ENCODE assay signal across 27 mouse cellular contexts in genomic region chr9:121321118-121321517, GRCm38 (mm10). TPM values are rescaled to one million over a fixed set of nuclear protein-coding genes. Genes with fewer than 3 reads are reported as not detected.
DNase-seq lines count a peak whose midpoint lies in the region; ATAC-seq lines count a peak whose summit lies in the region.
"Had no signal": no experiment of that assay in that cellular context is flagged by ENCODE, and none has a peak within 500 bp of the region (broad histone marks: within the 10 kb centered on the region; RNA-seq: fewer than 3 reads in every experiment).

No protein-coding gene starts in this region.

- H3K4me3 ChIP-seq in forebrain, embryonic 10.5 days: no peak overlapping the region
- no peak overlapping the region for H3K4me3 ChIP-seq in forebrain, embryonic 13.5 days
- no peak overlapping the region for H3K4me3 ChIP-seq in heart, embryonic 13.5 days
- no peak overlapping the region for H3K4me3 ChIP-seq in brown adipose tissue, adult 24 weeks (ENCODE audit: insufficient read depth, low read depth, low read length)
- H3K4me3 ChIP-seq: embryonic facial prominence, embryonic 13.5 days; hindbrain, embryonic 15.5 days; limb, embryonic 10.5 days; limb, embryonic 15.5 days; liver, embryonic 13.5 days; midbrain, embryonic 13.5 days; neural tube, embryonic 13.5 days had no signal

- H3K9me3 ChIP-seq in forebrain, embryonic 10.5 days: peaks cover 10% of the 10 kb centered on the region; the same call in 1 of the 2 replicates
- H3K9me3 ChIP-seq in forebrain, embryonic 13.5 days (replicated peaks): no peaks in the 10 kb centered on the region
- H3K9me3 ChIP-seq in heart, embryonic 13.5 days: no peaks in the 10 kb centered on the region
- H3K9me3 ChIP-seq: embryonic facial prominence, embryonic 13.5 days; hindbrain, embryonic 15.5 days; limb, embryonic 10.5 days; limb, embryonic 15.5 days; liver, embryonic 13.5 days; midbrain, embryonic 13.5 days; neural tube, embryonic 13.5 days had no signal

- no peaks in the 10 kb centered on the region for H3K27me3 ChIP-seq in forebrain, embryonic 10.5 days (ENCODE audit: poor library complexity, severe bottlenecking)
- no peaks in the 10 kb centered on the region for H3K27me3 ChIP-seq in forebrain, embryonic 13.5 days
- H3K27me3 ChIP-seq in heart, embryonic 13.5 days (replicated peaks): no peaks in the 10 kb centered on the region
- H3K27me3 ChIP-seq: embryonic facial prominence, embryonic 13.5 days; hindbrain, embryonic 15.5 days; limb, embryonic 15.5 days; liver, embryonic 13.5 days; midbrain, embryonic 13.5 days; neural tube, embryonic 13.5 days had no signal

- H3K9ac ChIP-seq in forebrain, embryonic 13.5 days: no peak overlapping the region
- no peak overlapping the region for H3K9ac ChIP-seq in heart, embryonic 13.5 days
- H3K9ac ChIP-seq: embryonic facial prominence, embryonic 13.5 days; forebrain, postnatal 0 days; hindbrain, embryonic 15.5 days; limb, embryonic 15.5 days; liver, embryonic 13.5 days; midbrain, embryonic 13.5 days; neural tube, embryonic 13.5 days had no signal

- peaks cover 46% of the 10 kb centered on the region for H3K4me1 ChIP-seq in forebrain, embryonic 10.5 days
- H3K4me1 ChIP-seq in forebrain, embryonic 13.5 days: peaks cover 29% of the 10 kb centered on the region
- H3K4me1 ChIP-seq in heart, embryonic 13.5 days: peaks cover 45% of the 10 kb centered on the region
- H3K4me1 ChIP-seq in brown adipose tissue, adult 24 weeks (ENCODE audit: control insufficient read depth, insufficient read depth, insufficient read length, low read length): peaks cover 23% of the 10 kb centered on the region

- H3K27ac ChIP-seq in forebrain, embryonic 10.5 days: peak overlapping the region; percentile 31; the same call in 1 of the 2 replicates
- H3K27ac ChIP-seq in forebrain, embryonic 13.5 days: no peak overlapping the region
- peak overlapping the region; percentile 58 for H3K27ac ChIP-seq in heart, embryonic 13.5 days (replicated peaks)
- H3K27ac ChIP-seq in brown adipose tissue, adult 24 weeks (replicated peaks; ENCODE audit: low read depth, low read length): 0 out of 2 replicates have a peak overlapping the region, but pooled peaks have one; percentile 10
- H3K27ac ChIP-seq: embryonic facial prominence, embryonic 13.5 days; hindbrain, embryonic 15.5 days; liver, embryonic 13.5 days had no signal

- WGBS in forebrain, embryonic 10.5 days: 92% methylated on average over 2 of the region's 2 CpGs
- WGBS in forebrain, embryonic 13.5 days: 86% methylated on average over 2 of the region's 2 CpGs
- 78% methylated on average over 2 of the region's 2 CpGs for WGBS in heart, embryonic 13.5 days

- no peak overlapping the region for H3K4me2 ChIP-seq in forebrain, embryonic 13.5 days
- no peak overlapping the region for H3K4me2 ChIP-seq in heart, embryonic 13.5 days
- H3K4me2 ChIP-seq: embryonic facial prominence, embryonic 13.5 days; hindbrain, embryonic 15.5 days; limb, embryonic 15.5 days; liver, embryonic 13.5 days; midbrain, embryonic 13.5 days; neural tube, embryonic 13.5 days had no signal

- peaks cover 37% of the 10 kb centered on the region for H3K36me3 ChIP-seq in forebrain, embryonic 10.5 days (replicated peaks)
- peaks cover 13% of the 10 kb centered on the region for H3K36me3 ChIP-seq in forebrain, embryonic 13.5 days (ENCODE audit: poor library complexity, severe bottlenecking)
- H3K36me3 ChIP-seq in heart, embryonic 13.5 days: peaks cover 30% of the 10 kb centered on the region
- H3K36me3 ChIP-seq: hindbrain, embryonic 15.5 days; limb, embryonic 15.5 days had no signal

- no peak for DNase-seq in forebrain, embryonic 10.5 days (ENCODE audit: extremely low spot score, low spot score)
- DNase-seq in heart, adult 9 months (ENCODE audit: low spot score in 2 of 2): no peak
- DNase-seq in 3134 (ENCODE audit: extremely low read depth, insufficient read length, low spot score): peak; percentile 50
- no peak for DNase-seq in layer of hippocampus, adult 11-12 months (ENCODE audit: low spot score)
- DNase-seq: adrenal gland, postnatal 25 days; cerebellum, adult 18-20 months; cerebellum, postnatal 10 days; forebrain, postnatal 0 days; gastrocnemius, postnatal 10 days; kidney, adult 9 months; kidney, postnatal 10 days; layer of hippocampus, adult 9-11 months; liver, embryonic 13.5 days; lung, adult 18-20 months; lung, postnatal 4 days had no signal

- ATAC-seq in forebrain, embryonic 13.5 days: no peak
- ATAC-seq in heart, embryonic 13.5 days (ENCODE audit: extremely low read depth, insufficient number of reproducible peaks, low FRiP score, low TSS enrichment): no peak
- ATAC-seq: activated CD4-positive, CD25-positive, alpha-beta regulatory T cell, adult 4 months; CD4-positive, CD25-positive, alpha-beta regulatory T cell, adult 4 months; forebrain, postnatal 0 days; inflammation-experienced regulatory T-cells, adult 6 months; midbrain, embryonic 13.5 days had no signal

RNA-seq across cellular contexts. Expression of gene Trak1, which starts 23.8 kb away (rescaled TPM):
- polyA plus RNA-seq in forebrain, embryonic 10.5 days (2016; fragmentation: Nextera tagmentation; extraction: Ambion mirVana): 24.7 and 27.4 TPM in 2 replicates
- polyA plus RNA-seq in forebrain, embryonic 13.5 days (2015; fragmentation: Nextera tagmentation; extraction: Ambion mirVana): 49.7 and 49.9 TPM in 2 replicates
- 30.4 and 32.2 TPM in 2 replicates for polyA plus RNA-seq in heart, embryonic 13.5 days (2015; fragmentation: Nextera tagmentation; extraction: Ambion mirVana)
- polyA plus RNA-seq in brown adipose tissue, adult 24 weeks (2012; ENCODE audit: insufficient read depth, insufficient read length, missing spikeins): 64.3 and 66.0 TPM in 2 replicates

RNA-seq across cellular contexts. Expression of gene Ulk4, which starts 44.1 kb away (rescaled TPM):
- polyA plus RNA-seq in forebrain, embryonic 10.5 days (2016; fragmentation: Nextera tagmentation; extraction: Ambion mirVana): 156 and 164 TPM in 2 replicates
- 164 and 177 TPM in 2 replicates for polyA plus RNA-seq in forebrain, embryonic 13.5 days (2015; fragmentation: Nextera tagmentation; extraction: Ambion mirVana)
- polyA plus RNA-seq in heart, embryonic 13.5 days (2015; fragmentation: Nextera tagmentation; extraction: Ambion mirVana): 95.9 and 112 TPM in 2 replicates
- 4.4 TPM in 1 of 2 replicates, not detected in the other for polyA plus RNA-seq in brown adipose tissue, adult 24 weeks (2012; ENCODE audit: insufficient read depth, insufficient read length, missing spikeins)

Comparison
In these comparisons a context has a peak if more than half of its experiments do, and no peak if none do; other contexts are left out.
1. RNA of gene Ulk4, which starts 44.1 kb away (polyA plus RNA-seq): 164 to 177 TPM in forebrain, embryonic 13.5 days, 156 to 164 TPM in forebrain, embryonic 10.5 days and 95.9 to 112 TPM in heart, embryonic 13.5 days; 4.4 TPM in brown adipose tissue, adult 24 weeks; every median in the first group is over 10 times any median in the second.